Mouse (Mus musculus): ENCODE measurements around the gene Olfr308. TPM values are rescaled to one million over a fixed set of nuclear protein-coding genes. Genes with fewer than 3 reads are reported as not detected.
"Not testable (repeated sequence)": the region's sequence is repeated elsewhere in the genome, so short reads cannot be mapped to it uniquely, and the experiment has no call there.

Olfr308 gene
- polyA plus RNA-seq (2016; fragmentation: Nextera tagmentation; extraction: Ambion mirVana): not detected in 2 replicates

DNA sequence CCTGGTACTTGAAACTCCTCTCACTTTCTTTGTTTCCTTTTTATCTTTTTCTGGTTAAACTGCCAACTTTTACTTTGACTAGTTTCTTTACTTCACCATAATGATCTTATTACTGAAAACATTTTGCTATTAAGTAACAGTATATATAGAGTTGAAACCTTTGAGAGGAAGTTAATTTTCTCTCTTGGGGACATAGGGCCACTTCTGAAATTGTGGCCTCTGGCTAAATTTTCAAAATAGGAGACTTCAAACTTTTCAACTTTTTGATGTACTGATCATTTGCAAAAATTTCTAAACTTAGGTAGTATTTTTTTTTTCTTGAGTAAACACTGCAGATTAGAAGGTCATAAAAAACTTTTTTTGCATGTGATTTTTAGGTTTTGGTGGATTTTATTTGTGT, at the start of gene Olfr308:
Olfr308 (minus strand) TSS at position 101 of the 400 bp plus-strand sequence.
- no peak for DNase-seq (ENCODE audit: low spot score)
- no peak within 1 kb of the TSS for H3K4me3 ChIP-seq
- H3K9me3 ChIP-seq (replicated peaks): no peaks in the 10 kb centered on the region
- no peaks in the 10 kb centered on the region for H3K27me3 ChIP-seq (ENCODE audit: low read depth, poor library complexity, severe bottlenecking)
- no peak within 1 kb of the TSS for H3K27ac ChIP-seq
- no peaks in the 10 kb centered on the region for H3K4me1 ChIP-seq
- H3K36me3 ChIP-seq: no peaks in the 10 kb centered on the region

DNA sequence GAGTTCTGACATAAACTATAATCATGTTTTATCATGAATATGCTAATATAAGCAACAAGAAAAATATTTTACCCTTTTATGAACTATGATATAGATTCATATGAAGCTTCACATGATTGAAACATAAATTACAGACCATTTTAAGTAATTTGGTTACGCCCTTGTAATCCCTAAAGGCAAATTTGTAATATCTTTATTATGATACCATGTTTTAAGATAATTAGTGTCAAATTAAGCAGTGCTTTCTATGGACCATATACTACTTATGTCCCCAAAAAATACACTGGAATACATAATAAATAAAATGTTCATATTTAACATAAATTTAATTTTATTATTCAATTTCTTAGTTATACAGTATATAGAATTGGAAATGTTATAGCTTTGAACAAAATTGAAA, 41.4 kb upstream of the Olfr308 start, which contains the start of gene Olfr305:
Olfr305 (minus strand) TSS at position 101 of the 400 bp plus-strand sequence.
- no peak for DNase-seq (ENCODE audit: low spot score)
- Histone ChIP-seq H3K36me3 (no peaks in the 10 kb centered on the region), H3K27me3 (ENCODE audit: low read depth, poor library complexity, severe bottlenecking) (no peaks in the 10 kb centered on the region), H3K9me3 (replicated peaks) (no peaks in the 10 kb centered on the region), H3K4me3 (no peak within 1 kb of the TSS), H3K4me1 (no peaks in the 10 kb centered on the region), H3K27ac (no peak within 1 kb of the TSS)
- 95% methylated on average over 1 of the region's 1 CpGs for WGBS

DNA sequence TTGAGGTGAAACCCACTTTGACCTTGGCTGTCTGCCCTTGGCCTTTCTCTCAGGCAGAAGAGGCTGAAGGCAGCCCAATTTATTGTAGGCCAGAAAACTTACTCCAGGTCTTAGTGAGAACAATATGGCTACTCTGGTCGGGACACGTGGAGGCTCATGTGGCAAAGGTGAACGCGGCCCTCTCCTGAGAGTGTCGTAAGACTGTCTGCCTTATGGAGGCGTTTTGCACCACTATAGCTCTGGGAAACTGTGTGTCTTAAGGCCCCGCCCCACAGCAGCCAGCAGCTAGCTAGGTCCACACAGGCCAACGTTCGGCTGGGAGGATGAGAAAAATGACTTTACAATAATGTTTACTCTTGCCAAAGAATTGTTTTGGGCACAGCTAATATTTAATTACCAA, 20.9 kb upstream of the Olfr308 start:
- H3K36me3 ChIP-seq; DNase-seq (ENCODE audit: low spot score); H3K9me3 ChIP-seq (replicated peaks); H3K27me3 ChIP-seq (ENCODE audit: low read depth, poor library complexity, severe bottlenecking); H3K4me1 ChIP-seq; H3K4me3 ChIP-seq; H3K27ac ChIP-seq: not testable (repeated sequence)
- 94% methylated on average over 9 of the region's 9 CpGs for WGBS

DNA sequence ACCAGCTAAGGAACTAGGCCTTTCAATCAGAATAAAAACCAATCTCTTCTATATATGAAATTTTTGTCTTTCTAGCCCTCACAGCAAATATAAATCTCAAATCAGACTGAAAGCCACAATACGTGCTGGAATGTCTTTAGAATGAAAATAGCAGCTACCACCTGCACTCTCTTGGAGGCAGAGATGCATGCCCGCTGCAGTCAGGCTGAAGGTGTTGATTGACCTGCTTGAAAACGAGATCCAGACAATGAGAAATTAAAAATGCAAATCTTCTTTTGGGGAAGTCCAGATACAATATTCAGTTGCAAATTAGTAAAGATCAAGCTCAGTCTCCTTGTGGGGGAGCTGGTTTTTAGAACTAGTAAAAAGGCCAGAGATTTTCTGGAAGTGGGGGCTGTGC, 18.8 kb upstream of the Olfr308 start:
- no peak for DNase-seq (ENCODE audit: low spot score)
- WGBS: 77% methylated on average over 3 of the region's 3 CpGs

DNA sequence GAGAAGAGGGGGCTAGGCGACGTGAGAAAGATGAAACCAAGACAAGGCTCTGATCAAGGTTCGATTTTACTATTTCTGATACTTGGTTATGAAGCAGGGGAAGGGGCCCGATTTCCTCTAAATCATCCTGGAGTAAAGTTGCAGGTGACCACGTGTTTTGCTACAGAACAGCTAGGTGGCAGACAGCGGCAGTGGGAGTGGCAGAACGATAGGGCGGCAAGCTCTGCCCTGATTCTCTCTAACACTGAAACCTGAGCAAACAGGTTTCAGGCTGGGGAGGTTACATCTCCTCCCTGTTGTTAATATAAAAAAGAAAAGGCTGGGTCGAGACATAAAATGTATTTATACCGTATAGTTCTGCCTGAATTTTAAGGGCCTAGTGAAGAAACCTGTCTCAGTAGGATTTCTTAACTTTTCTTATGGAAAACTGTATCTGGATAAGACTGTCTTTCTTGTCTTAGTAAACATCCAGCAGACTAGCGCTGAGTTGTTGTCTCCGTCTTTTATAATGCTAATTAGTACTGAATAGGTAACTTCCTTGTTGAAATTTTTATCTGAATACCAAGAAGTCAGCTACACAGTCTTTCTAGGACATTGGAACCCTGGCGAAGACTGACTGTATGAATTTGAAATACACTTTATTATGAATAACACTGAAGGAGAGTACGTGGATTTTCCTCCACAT, 17.6 kb upstream of the Olfr308 start:
- WGBS: 80% methylated on average over 14 of the region's 14 CpGs
- Histone ChIP-seq H3K27ac (no peak overlapping the region), H3K4me3 (no peak overlapping the region)

More for the DNA sequence above, 18.8 kb upstream of the Olfr308 start:
- H3K36me3 ChIP-seq: no peaks in the 10 kb centered on the region
- no peaks in the 10 kb centered on the region for H3K9me3 ChIP-seq (replicated peaks)
- H3K27ac ChIP-seq: no peak overlapping the region
- H3K4me3 ChIP-seq: no peak overlapping the region
- no peaks in the 10 kb centered on the region for H3K27me3 ChIP-seq (ENCODE audit: low read depth, poor library complexity, severe bottlenecking)
- no peaks in the 10 kb centered on the region for H3K4me1 ChIP-seq

DNA sequence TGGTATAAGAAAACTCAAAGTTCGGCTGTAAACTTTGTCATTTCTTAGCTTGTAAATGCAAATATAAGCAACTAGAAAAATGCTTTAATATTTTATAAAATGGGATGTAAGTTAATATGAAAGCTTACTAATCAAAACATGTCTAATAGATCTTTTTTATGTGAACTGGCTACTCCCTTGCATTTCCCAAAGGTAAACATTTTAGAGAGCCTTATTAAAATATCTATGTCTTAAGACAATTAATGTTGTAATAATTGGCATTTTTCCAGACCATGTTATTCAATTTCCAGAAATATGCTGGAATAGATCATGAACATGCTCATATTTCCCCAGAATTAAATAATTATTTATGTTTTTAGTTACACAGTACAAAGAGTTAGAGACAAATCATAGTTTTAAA, 12.1 kb upstream of the Olfr308 start, which contains the start of gene Olfr307:
Olfr307 (minus strand) TSS at position 101 of the 400 bp plus-strand sequence.
- H3K27ac ChIP-seq: no peak within 1 kb of the TSS
- H3K27me3 ChIP-seq (ENCODE audit: low read depth, poor library complexity, severe bottlenecking): no peaks in the 10 kb centered on the region
- H3K9me3 ChIP-seq (replicated peaks): no peaks in the 10 kb centered on the region
- no peaks in the 10 kb centered on the region for H3K36me3 ChIP-seq
- H3K4me1 ChIP-seq: no peaks in the 10 kb centered on the region
- H3K4me3 ChIP-seq: no peak within 1 kb of the TSS
- DNase-seq (ENCODE audit: low spot score): no peak
- 86% methylated on average over 1 of the region's 1 CpGs for WGBS

More for the DNA sequence above, 17.6 kb upstream of the Olfr308 start:
- Histone ChIP-seq H3K36me3 (no peaks in the 10 kb centered on the region), H3K4me1 (no peaks in the 10 kb centered on the region), H3K27me3 (ENCODE audit: low read depth, poor library complexity, severe bottlenecking) (no peaks in the 10 kb centered on the region), H3K9me3 (replicated peaks) (no peaks in the 10 kb centered on the region)
- no peak for DNase-seq (ENCODE audit: low spot score)

DNA sequence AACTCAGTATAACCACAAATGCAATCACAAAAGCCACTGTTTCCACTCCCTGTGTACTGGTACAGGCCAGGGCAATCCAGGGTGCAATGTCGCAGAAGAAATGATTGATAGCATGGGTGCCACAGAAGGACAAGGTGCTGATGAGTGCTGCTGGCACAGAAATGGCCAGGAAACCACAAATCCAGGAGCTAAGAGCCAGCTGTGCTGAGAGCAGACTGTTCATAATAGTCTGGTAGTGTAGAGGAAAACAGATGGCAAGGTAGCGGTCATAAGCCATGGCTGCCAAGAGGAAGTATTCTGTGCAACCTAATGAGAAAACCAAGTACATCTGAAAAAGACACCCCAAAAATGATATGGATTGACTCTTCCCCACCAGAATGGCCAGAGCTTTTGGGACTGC, 4.1 kb downstream of the Olfr308 start:
- no peak for DNase-seq (ENCODE audit: low spot score)
- no peaks in the 10 kb centered on the region for H3K4me1 ChIP-seq
- 91% methylated on average over 2 of the region's 2 CpGs for WGBS
- H3K9me3 ChIP-seq (replicated peaks): no peaks in the 10 kb centered on the region
- H3K4me3 ChIP-seq: no peak overlapping the region
- no peaks in the 10 kb centered on the region for H3K36me3 ChIP-seq
- H3K27ac ChIP-seq: no peak overlapping the region
- H3K27me3 ChIP-seq (ENCODE audit: low read depth, poor library complexity, severe bottlenecking): no peaks in the 10 kb centered on the region

DNA sequence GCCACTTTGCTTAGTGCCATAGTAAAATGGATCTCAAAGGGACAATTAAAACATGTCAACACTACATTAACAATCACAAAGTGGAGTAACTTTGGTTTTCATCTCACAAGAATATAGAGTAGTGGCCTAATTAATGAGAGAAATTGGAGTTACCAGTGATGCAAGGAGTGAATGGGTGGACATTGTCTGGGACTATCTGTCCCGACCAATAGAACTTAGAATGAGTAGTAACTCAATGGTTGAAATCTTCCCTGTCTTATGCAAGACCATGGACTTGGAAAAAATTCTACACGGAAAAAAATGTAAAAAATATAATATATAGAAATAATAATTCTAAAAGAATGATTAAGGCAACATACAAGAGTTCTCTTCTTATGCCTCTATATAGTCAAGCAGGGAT, 11.8 kb downstream of the Olfr308 start, which contains the start of gene Olfr309:
Olfr309 (minus strand) TSS at position 101 of the 400 bp plus-strand sequence.
- no peak for DNase-seq (ENCODE audit: low spot score)
- Histone ChIP-seq H3K9me3 (replicated peaks) (no peaks in the 10 kb centered on the region), H3K27me3 (ENCODE audit: low read depth, poor library complexity, severe bottlenecking) (no peaks in the 10 kb centered on the region), H3K4me1 (no peaks in the 10 kb centered on the region), H3K4me3 (no peak within 1 kb of the TSS), H3K36me3 (no peaks in the 10 kb centered on the region), H3K27ac (no peak within 1 kb of the TSS)
- 84% methylated on average over 2 of the region's 2 CpGs for WGBS

DNA sequence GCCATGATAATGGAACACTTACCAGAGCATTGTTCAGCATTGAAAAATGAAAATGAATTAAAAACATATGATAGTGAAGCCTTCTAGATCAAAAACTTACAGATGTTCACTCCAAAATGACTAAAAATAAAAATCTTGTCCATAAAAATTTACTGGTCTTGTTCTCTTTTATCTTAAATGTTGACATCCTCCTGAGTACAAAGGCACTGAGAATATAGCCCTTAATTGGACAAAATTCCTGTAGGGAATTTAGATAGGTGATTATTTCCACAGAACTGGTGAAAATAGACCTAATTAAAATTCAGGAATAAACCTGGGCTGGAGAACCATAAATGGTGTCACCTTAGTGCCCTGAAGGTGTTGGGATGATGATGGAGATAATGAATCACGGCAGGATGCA, 48.4 kb downstream of the Olfr308 start, which contains the start of gene Olfr310:
Olfr310 (minus strand) TSS at position 101 of the 400 bp plus-strand sequence.
- WGBS: 72% methylated on average over 1 of the region's 1 CpGs
- H3K27me3 ChIP-seq (ENCODE audit: low read depth, poor library complexity, severe bottlenecking): no peaks in the 10 kb centered on the region
- H3K27ac ChIP-seq: no peak within 1 kb of the TSS
- no peaks in the 10 kb centered on the region for H3K36me3 ChIP-seq
- no peak within 1 kb of the TSS for H3K4me3 ChIP-seq
- no peak for DNase-seq (ENCODE audit: low spot score)
- H3K9me3 ChIP-seq (replicated peaks): no peaks in the 10 kb centered on the region
- H3K4me1 ChIP-seq: no peaks in the 10 kb centered on the region

Small RNA genes within 50 kb of the gene (microRNA-seq; reads per million reads assigned to microRNA genes)
- not detected for gene Gm23192

Other genes starting within 250 kb of the Olfr308 start
- not detected in 2 replicates for gene Vmn2r75, start 153.9 kb downstream of the Olfr308 start, polyA plus RNA-seq (2016; fragmentation: Nextera tagmentation; extraction: Ambion mirVana)
- not detected in 2 replicates for gene Vmn2r76, start 79.3 kb downstream of the Olfr308 start, polyA plus RNA-seq (2016; fragmentation: Nextera tagmentation; extraction: Ambion mirVana)
- not detected in 2 replicates for gene Olfr310, start 48.5 kb downstream of the Olfr308 start, polyA plus RNA-seq (2016; fragmentation: Nextera tagmentation; extraction: Ambion mirVana)
- not detected in 2 replicates for gene Olfr309, start 11.9 kb downstream of the Olfr308 start, polyA plus RNA-seq (2016; fragmentation: Nextera tagmentation; extraction: Ambion mirVana)
- gene Olfr307, start 12.0 kb upstream of the Olfr308 start, polyA plus RNA-seq (2016; fragmentation: Nextera tagmentation; extraction: Ambion mirVana): not detected in 2 replicates
- not detected in 2 replicates for gene Olfr305, start 41.3 kb upstream of the Olfr308 start, polyA plus RNA-seq (2016; fragmentation: Nextera tagmentation; extraction: Ambion mirVana)
- not detected in 2 replicates for gene Olfr304, start 61.0 kb upstream of the Olfr308 start, polyA plus RNA-seq (2016; fragmentation: Nextera tagmentation; extraction: Ambion mirVana)
- gene Olfr303, start 72.2 kb upstream of the Olfr308 start, polyA plus RNA-seq (2016; fragmentation: Nextera tagmentation; extraction: Ambion mirVana): not detected in 2 replicates
- not detected in 2 replicates for gene Olfr301, start 78.2 kb upstream of the Olfr308 start, polyA plus RNA-seq (2016; fragmentation: Nextera tagmentation; extraction: Ambion mirVana)
- gene Olfr299, start 134.3 kb upstream of the Olfr308 start, polyA plus RNA-seq (2016; fragmentation: Nextera tagmentation; extraction: Ambion mirVana): not detected in 2 replicates
- gene Olfr298, start 166.9 kb upstream of the Olfr308 start, polyA plus RNA-seq (2016; fragmentation: Nextera tagmentation; extraction: Ambion mirVana): not detected in 2 replicates
- gene Olfr297, start 194.3 kb upstream of the Olfr308 start, polyA plus RNA-seq (2016; fragmentation: Nextera tagmentation; extraction: Ambion mirVana): not detected in 2 replicates

Measured in limb, embryonic 10.5 days (tissue).